Mouse (Mus musculus): ENCODE results near the gene Klk11.

The Klk11 gene

GRCm38 (mm10) chr7:43797333-43797769, 22.9 kb downstream of the Klk11 start, which contains the start of gene Klk8:
Klk8 (plus strand) TSS chr7:43797577.
- no peak for DNase-seq

GRCm38 (mm10) chr7:43797844-43798462, 23.5 kb downstream of the Klk11 start:
- no peak for DNase-seq

GRCm38 (mm10) chr7:43799876-43800275, 25.5 kb downstream of the Klk11 start:
- no peak for DNase-seq

GRCm38 (mm10) chr7:43810994-43811393, 36.6 kb downstream of the Klk11 start, which contains the start of gene Klk7:
Klk7 (plus strand) TSS chr7:43811294.
- no peak for DNase-seq

DNA sequence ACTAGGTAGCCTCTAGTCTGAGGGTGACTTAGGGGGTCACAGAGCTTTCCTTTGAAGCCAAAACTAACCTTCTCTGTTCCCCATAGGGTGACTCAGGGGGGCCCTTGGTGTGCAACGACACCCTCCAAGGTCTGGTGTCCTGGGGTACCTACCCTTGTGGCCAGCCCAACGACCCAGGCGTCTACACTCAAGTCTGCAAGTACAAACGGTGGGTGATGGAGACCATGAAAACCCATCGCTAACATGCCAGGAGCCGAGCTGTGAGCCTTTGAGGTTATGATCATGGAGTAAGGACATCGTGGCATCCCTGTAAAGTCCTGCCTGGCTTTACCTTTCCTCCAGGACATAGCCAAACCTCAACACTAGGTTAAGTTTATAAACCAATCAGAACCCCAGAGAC, 40.8 kb downstream of the Klk11 start:
- no peak for DNase-seq

- DNase-seq = no peak
Measured at GRCm38 (mm10) chr7:43816746-43817145, 42.3 kb downstream of the Klk11 start.

GRCm38 (mm10) chr7:43821581-43821980, 47.2 kb downstream of the Klk11 start:
- DNase-seq = no peak

GRCm38 (mm10) chr7:43824199-43824598, 49.8 kb downstream of the Klk11 start, which contains the start of gene Klk6:
Klk6 (plus strand) TSS chr7:43824499.
- DNase-seq = no peak

GRCm38 (mm10) chr7:43826056-43826455, 51.7 kb downstream of the Klk11 start:
- DNase-seq = no peak

- no peak for DNase-seq
Measured at GRCm38 (mm10) chr7:43827706-43828105, 53.3 kb downstream of the Klk11 start.
